Mouse (Mus musculus) bone marrow macrophage, adult 2 months (primary cell): ENCODE results near the gene Ms4a4b.

Experiments used
- CTCF ChIP-seq: IDR thresholded peaks from 2 replicates; pipeline ENCODE4 v1.5.1; 2012; ENCODE audit warnings: low read depth, mild to moderate bottlenecking, low read length, moderate library complexity
- POLR2A ChIP-seq: IDR thresholded peaks from 2 replicates; pipeline ENCODE4 v1.6.1; 2012; ENCODE audit warnings: mild to moderate bottlenecking, low read depth, low read length, borderline replicate concordance

DNA sequence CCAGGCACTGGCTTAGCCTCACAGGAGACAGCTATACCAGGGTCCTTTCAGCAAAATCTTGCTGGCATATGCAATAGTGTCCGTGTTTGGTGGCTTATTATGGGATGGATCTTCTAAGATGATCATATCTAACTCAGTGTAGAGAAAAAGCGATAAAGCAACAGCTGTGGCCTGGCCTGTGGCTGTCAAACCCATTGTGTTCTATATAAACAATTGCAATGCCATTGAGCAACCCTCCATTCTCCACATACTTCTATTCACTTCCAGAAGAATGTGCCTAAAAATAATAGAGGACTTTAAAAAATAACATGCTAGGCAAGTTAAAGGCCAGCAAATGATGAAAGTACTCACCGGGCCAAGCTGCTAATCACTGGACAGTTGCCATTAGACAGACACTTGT, 27.8 kb upstream of the Ms4a4b start:
- TF ChIP-seq CTCF (no peak), POLR2A (no peak)
